Mouse (Mus musculus) megakaryocyte, embryonic 14.5 days (primary cell): ENCODE measurements around the gene Abcb6.

ENCODE experiments used
- FLI1 ChIP-seq: IDR thresholded peaks from 2 replicates; pipeline ENCODE4 v1.6.1; 2012; ENCODE audit warnings: low read length, inconsistent platforms, mixed read lengths
- GATA1 ChIP-seq: IDR thresholded peaks from 3 replicates; pipeline ENCODE4 v1.6.1; 2012; ENCODE audit warnings: mixed read lengths, low read length, inconsistent platforms, borderline replicate concordance

DNA sequence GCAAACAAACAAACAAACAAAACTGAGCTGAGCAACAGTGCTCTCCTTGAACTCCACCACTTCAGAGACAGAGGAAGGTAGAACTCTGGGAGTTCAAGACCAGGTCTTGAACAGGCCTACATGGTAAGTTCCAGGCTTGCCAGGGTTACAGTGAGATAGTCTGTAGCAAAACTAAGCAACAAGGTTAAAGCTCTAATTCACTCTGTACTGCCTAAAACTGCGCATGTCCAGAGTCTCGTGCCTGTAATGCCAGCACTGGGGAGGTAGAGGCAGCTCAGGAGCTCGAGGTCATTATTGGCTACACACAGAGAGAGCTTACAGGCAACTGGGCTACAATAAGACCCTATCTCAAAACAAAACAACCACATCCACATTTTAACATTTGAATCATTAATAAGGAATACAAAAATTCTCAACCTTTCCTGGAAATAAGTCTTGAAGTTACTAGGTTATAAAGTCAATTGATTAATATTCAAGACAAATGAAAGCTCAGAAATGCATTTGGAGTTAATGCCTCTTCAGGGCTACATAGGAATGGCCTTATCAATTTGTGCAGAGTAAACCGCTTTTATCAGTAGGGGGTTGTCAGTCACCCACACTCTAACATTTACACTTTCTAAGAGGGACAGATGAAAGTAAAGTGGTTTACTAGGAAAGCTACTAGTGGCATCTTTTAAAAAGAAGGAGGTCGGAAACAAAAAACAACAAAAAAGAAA lies 20.5 kb downstream of the Abcb6 start:
- no peak for TF ChIP-seq GATA1
- no peak for TF ChIP-seq FLI1
